Mouse (Mus musculus) stomach, embryonic 14.5 days (tissue): ENCODE results near the gene A330070K13Rik. TPM values are rescaled to one million over a fixed set of nuclear protein-coding genes. Genes with fewer than 3 reads are reported as not detected.

Experiments
- ATAC-seq: fragments of 200-750 bp; cut with Nextera tagmentation; 2 replicates; pipeline ENCODE4 v1.8.0; 2017; ENCODE audit warnings: low read depth, moderate TSS enrichment; ENCODE audit not compliant: insufficient number of reproducible peaks, insufficient read depth, low FRiP score
- H3K27ac ChIP-seq: fragments of 300-500 bp; sonication (generic); 2 replicates; pipeline ENCODE4 v1.5.1; 2014; ENCODE audit warnings: mild to moderate bottlenecking, low read length, moderate library complexity, mixed read lengths
- H3K27me3 ChIP-seq: fragments of 300-500 bp; sonication (generic); 2 replicates; pipeline ENCODE4 v1.6.1; 2014; ENCODE audit warnings: low read length, control low read depth, mixed read lengths; ENCODE audit not compliant: control insufficient read depth, insufficient read depth
- H3K36me3 ChIP-seq: fragments of 300-500 bp; sonication (generic); 2 replicates; pipeline ENCODE4 v1.6.1; 2014; ENCODE audit warnings: mild to moderate bottlenecking, control low read depth, low read length, moderate library complexity, mixed read lengths; ENCODE audit not compliant: control insufficient read depth, insufficient read depth
- H3K4me1 ChIP-seq: fragments of 300-500 bp; sonication (generic); 2 replicates; pipeline ENCODE4 v1.6.1; 2014; ENCODE audit warnings: low read length, control low read depth, mixed read lengths; ENCODE audit not compliant: control insufficient read depth, insufficient read depth
- H3K4me2 ChIP-seq: fragments of 300-500 bp; sonication (generic); replicated peaks from 2 replicates; pipeline ENCODE4 v1.6.1; 2014; ENCODE audit warnings: low read depth, low read length, control low read depth
- H3K4me3 ChIP-seq: fragments of 300-500 bp; sonication (generic); 2 replicates; pipeline ENCODE4 v1.5.1; 2014; ENCODE audit warnings: low read depth, low read length, control low read depth
- H3K9ac ChIP-seq: fragments of 300-500 bp; sonication (generic); replicated peaks from 2 replicates; pipeline ENCODE4 v1.6.1; 2014; ENCODE audit warnings: low read depth, mild to moderate bottlenecking, control low read depth, low read length, moderate library complexity, mixed read lengths
- H3K9me3 ChIP-seq: fragments of 300-500 bp; sonication (generic); 2 replicates; pipeline ENCODE4 v1.6.1; 2016; ENCODE audit warnings: low read depth, low read length, control low read depth; ENCODE audit not compliant: control insufficient read depth
- WGBS: fragments of 180-500 bp; shearing (Covaris S2); extraction: QIAGEN DNeasy Blood & Tissue Kit; methylation state at CpG from one replicate; pipeline ENCODE4 v1.1.7; 2014; 5-methylcytosine and 5-hydroxymethylcytosine counted together
- polyA plus RNA-seq: library from polyadenylated mRNA; unstranded; fragments of >200 nt; fragmentation: Nextera tagmentation; extraction: Ambion mirVana; gene quantifications from 2 replicates; pipeline ENCODE4 v1.2.1, GENCODE M21; 2014

Gene A330070K13Rik
- not detected in 2 replicates for polyA plus RNA-seq

GRCm38 (mm10) chr5:130384222-130384912 is at the start of gene A330070K13Rik:
Gene A330070K13Rik (minus strand): TSS chr5:130384631.
- 18% methylated on average over 13 of the region's 13 CpGs for WGBS
- ATAC-seq = no peak
- Histone ChIP-seq H3K4me2 (no peak within 1 kb of the TSS), H3K27ac (no peak within 1 kb of the TSS), H3K4me1 (no peaks in the 10 kb centered on the region), H3K9me3 (no peaks in the 10 kb centered on the region), H3K36me3 (no peaks in the 10 kb centered on the region), H3K4me3 (no peak within 1 kb of the TSS), H3K27me3 (no peaks in the 10 kb centered on the region), H3K9ac (no peak within 1 kb of the TSS)

GRCm38 (mm10) chr5:130411516-130411915 is 27.1 kb upstream of the A330070K13Rik start:
- Histone ChIP-seq H3K4me3 (no peak overlapping the region), H3K27me3 (no peaks in the 10 kb centered on the region), H3K27ac (no peak overlapping the region), H3K4me2 (no peak overlapping the region), H3K9ac (no peak overlapping the region), H3K36me3 (no peaks in the 10 kb centered on the region), H3K4me1 (no peaks in the 10 kb centered on the region), H3K9me3 (peaks cover 3% of the 10 kb centered on the region; the same call in 1 of the 2 replicates)
- no peak for ATAC-seq
- WGBS = 92% methylated on average over 17 of the region's 17 CpGs

GRCm38 (mm10) chr5:130409706-130410105 is 25.3 kb upstream of the A330070K13Rik start:
- H3K4me2 ChIP-seq = no peak overlapping the region
- WGBS = 93% methylated on average over 6 of the region's 6 CpGs
- peaks cover 3% of the 10 kb centered on the region; the same call in 1 of the 2 replicates for H3K9me3 ChIP-seq
- H3K4me1 ChIP-seq = no peaks in the 10 kb centered on the region
- no peak for ATAC-seq
- H3K4me3 ChIP-seq = no peak overlapping the region
- H3K36me3 ChIP-seq = no peaks in the 10 kb centered on the region
- no peaks in the 10 kb centered on the region for H3K27me3 ChIP-seq
- H3K9ac ChIP-seq = no peak overlapping the region
- no peak overlapping the region for H3K27ac ChIP-seq

- no peak overlapping the region for H3K4me3 ChIP-seq
- no peak for ATAC-seq
- H3K27ac ChIP-seq = no peak overlapping the region
- no peak overlapping the region for H3K9ac ChIP-seq
- no peaks in the 10 kb centered on the region for H3K4me1 ChIP-seq
- no peaks in the 10 kb centered on the region for H3K27me3 ChIP-seq
- WGBS = 48% methylated on average over 1 of the region's 1 CpGs
- H3K9me3 ChIP-seq = no peaks in the 10 kb centered on the region
- no peaks in the 10 kb centered on the region for H3K36me3 ChIP-seq
- H3K4me2 ChIP-seq = no peak overlapping the region
Observed at GRCm38 (mm10) chr5:130405201-130405600, 20.8 kb upstream of the A330070K13Rik start.

- Histone ChIP-seq H3K4me1 (no peaks in the 10 kb centered on the region), H3K9ac (no peak overlapping the region), H3K36me3 (no peaks in the 10 kb centered on the region), H3K4me2 (no peak overlapping the region), H3K27ac (no peak overlapping the region), H3K27me3 (no peaks in the 10 kb centered on the region), H3K4me3 (no peak overlapping the region), H3K9me3 (no peaks in the 10 kb centered on the region)
- 90% methylated on average over 8 of the region's 8 CpGs for WGBS
- no peak for ATAC-seq
Observed at GRCm38 (mm10) chr5:130400136-130400917, 15.9 kb upstream of the A330070K13Rik start.

- no peak overlapping the region for H3K4me2 ChIP-seq
- no peaks in the 10 kb centered on the region for H3K27me3 ChIP-seq
- no peak overlapping the region for H3K4me3 ChIP-seq
- H3K9me3 ChIP-seq = no peaks in the 10 kb centered on the region
- no peak for ATAC-seq
- no peak overlapping the region for H3K9ac ChIP-seq
- H3K36me3 ChIP-seq = no peaks in the 10 kb centered on the region
- WGBS = 65% methylated on average over 6 of the region's 6 CpGs
- no peaks in the 10 kb centered on the region for H3K4me1 ChIP-seq
- H3K27ac ChIP-seq = no peak overlapping the region
Observed at GRCm38 (mm10) chr5:130395142-130395541, 10.7 kb upstream of the A330070K13Rik start.

GRCm38 (mm10) chr5:130394386-130394785 is 10.0 kb upstream of the A330070K13Rik start:
- no peak for ATAC-seq
- Histone ChIP-seq H3K4me3 (no peak overlapping the region), H3K9ac (no peak overlapping the region), H3K36me3 (no peaks in the 10 kb centered on the region), H3K4me2 (no peak overlapping the region), H3K27me3 (no peaks in the 10 kb centered on the region), H3K4me1 (no peaks in the 10 kb centered on the region), H3K9me3 (no peaks in the 10 kb centered on the region), H3K27ac (no peak overlapping the region)
- WGBS = 74% methylated on average over 8 of the region's 8 CpGs

- Histone ChIP-seq H3K9me3 (no peaks in the 10 kb centered on the region), H3K4me1 (no peaks in the 10 kb centered on the region), H3K4me3 (no peak overlapping the region), H3K27me3 (no peaks in the 10 kb centered on the region), H3K9ac (no peak overlapping the region), H3K4me2 (no peak overlapping the region), H3K27ac (no peak overlapping the region), H3K36me3 (no peaks in the 10 kb centered on the region)
- no peak for ATAC-seq
- WGBS = 52% methylated on average over 8 of the region's 8 CpGs
Observed at GRCm38 (mm10) chr5:130393618-130394355, 9.4 kb upstream of the A330070K13Rik start.
